ENCODE assay signal across 12 mouse cellular contexts in the genomic region with DNA sequence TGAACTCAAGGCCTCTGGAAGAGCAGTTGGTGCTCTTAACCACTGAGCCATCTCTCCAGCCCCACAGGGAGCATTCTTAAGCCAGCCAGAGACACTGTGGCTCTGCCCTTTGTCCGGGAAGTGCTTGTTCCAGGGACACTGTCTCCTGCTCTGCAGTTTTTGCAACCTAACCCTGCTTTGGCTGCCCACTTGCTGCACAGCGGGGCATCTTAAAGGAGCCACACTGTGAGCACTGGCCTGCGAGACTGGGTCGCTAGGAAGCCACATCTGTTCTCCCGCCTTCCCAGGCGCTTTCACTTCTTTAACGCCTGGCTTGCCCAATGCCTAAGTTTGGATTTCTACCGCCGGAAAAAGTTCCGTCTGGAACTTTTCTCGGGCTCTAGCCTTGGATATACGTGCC. TPM values are rescaled to one million over a fixed set of nuclear protein-coding genes. Genes with fewer than 3 reads are reported as not detected.
DNase-seq lines count a peak whose midpoint lies in the region; ATAC-seq lines count a peak whose summit lies in the region.
"Had no signal": no experiment of that assay in that cellular context is flagged by ENCODE, and none has a peak within 500 bp of the region (broad histone marks: within the 10 kb centered on the region; RNA-seq: fewer than 3 reads in every experiment).

No protein-coding gene starts in this region.

- H3K4me1 ChIP-seq in heart, embryonic 10.5 days = peaks cover 4% of the 10 kb centered on the region; the same call in 1 of the 2 replicates
- no peaks in the 10 kb centered on the region for H3K4me1 ChIP-seq in limb, embryonic 13.5 days

- H3K27me3 ChIP-seq in heart, embryonic 10.5 days (ENCODE audit: insufficient read depth, poor library complexity, severe bottlenecking) = no peaks in the 10 kb centered on the region
- no peaks in the 10 kb centered on the region for H3K27me3 ChIP-seq in limb, embryonic 13.5 days
- H3K27me3 ChIP-seq: lung, embryonic 15.5 days had no signal

- 18% methylated on average over 12 of the region's 12 CpGs for WGBS in heart, embryonic 10.5 days
- 22% methylated on average over 12 of the region's 12 CpGs for WGBS in limb, embryonic 13.5 days

- H3K36me3 ChIP-seq in heart, embryonic 10.5 days = no peaks in the 10 kb centered on the region
- H3K36me3 ChIP-seq in limb, embryonic 13.5 days = no peaks in the 10 kb centered on the region
- H3K36me3 ChIP-seq: lung, embryonic 15.5 days had no signal

- no peak overlapping the region for H3K9ac ChIP-seq in limb, embryonic 13.5 days
- H3K9ac ChIP-seq: lung, embryonic 15.5 days had no signal

- no peak for ATAC-seq in cerebellum, adult (ENCODE audit: insufficient number of reproducible peaks, low FRiP score, low TSS enrichment)
- no peak for ATAC-seq in limb, embryonic 13.5 days (ENCODE audit: low FRiP score, low read depth)
- ATAC-seq: midbrain, embryonic 16.5 days had no signal

- intact Hi-C loops in left cerebral cortex, postnatal 4 days (cut with DNase I) = no loop called here
- intact Hi-C loops in left cerebral cortex, postnatal 36 days (cut with DNase I) = no loop called here
- intact Hi-C loops in left cerebral cortex, postnatal 14 days (cut with DNase I) = no loop called here

- DNase-seq in cerebellum, adult 18-20 months = peak; percentile 31 to 37
- peak; percentile 70 for DNase-seq in heart, embryonic 10.5 days (ENCODE audit: low spot score)
- DNase-seq in heart, adult 18-20 months = no peak
- peak; percentile 12 for DNase-seq in left cerebral cortex, postnatal 4 days
- no peak for DNase-seq in left cerebral cortex, postnatal 36 days (ENCODE audit: low spot score in 2 of 2)
- no peak for DNase-seq in left cerebral cortex, postnatal 14 days (ENCODE audit: low spot score in 2 of 2)
- DNase-seq: adrenal gland, postnatal 10 days; thymus, postnatal 36 days had no signal

- peak overlapping the region; percentile 36 for H3K4me2 ChIP-seq in limb, embryonic 13.5 days (replicated peaks)
- H3K4me2 ChIP-seq: lung, embryonic 15.5 days had no signal

- no peak overlapping the region for H3K27ac ChIP-seq in heart, embryonic 10.5 days
- no peak overlapping the region for H3K27ac ChIP-seq in limb, embryonic 13.5 days
- H3K27ac ChIP-seq: lung, embryonic 15.5 days had no signal

- no peaks in the 10 kb centered on the region for H3K9me3 ChIP-seq in heart, embryonic 10.5 days
- H3K9me3 ChIP-seq in limb, embryonic 13.5 days = peaks cover 6% of the 10 kb centered on the region; the same call in 1 of the 2 replicates
- H3K9me3 ChIP-seq: lung, embryonic 15.5 days had no signal

- H3K4me3 ChIP-seq in heart, embryonic 10.5 days = peak overlapping the region; percentile 15; the same call in 1 of the 2 replicates
- H3K4me3 ChIP-seq in limb, embryonic 13.5 days = peak overlapping the region; percentile 8; the same call in 1 of the 2 replicates
- H3K4me3 ChIP-seq: lung, embryonic 15.5 days had no signal

RNA-seq across cellular contexts. Expression of gene Ywhae, which starts 17.1 kb away (rescaled TPM):
- polyA plus RNA-seq in heart, embryonic 10.5 days (2016; fragmentation: Nextera tagmentation; extraction: Ambion mirVana) = 870 and 941 TPM in 2 replicates
- total RNA-seq in heart, adult 18-20 months (2021) = 100 to 1,000 TPM; 547 to 552 TPM
- 1,000 to 10,000 TPM; 1,671 to 1,788 TPM for total RNA-seq in left cerebral cortex, postnatal 4 days (2021)
- total RNA-seq in left cerebral cortex, postnatal 36 days (2021) = 100 to 1,000 TPM; 954 to 971 TPM
- 920 and 928 TPM in 2 replicates for polyA plus RNA-seq in limb, embryonic 13.5 days (2015; fragmentation: Nextera tagmentation; extraction: Ambion mirVana)
- total RNA-seq in left cerebral cortex, postnatal 14 days (2021) = 1,000 to 10,000 TPM; 1,280 to 1,321 TPM

RNA-seq across cellular contexts. Expression of gene Crk, which starts 36.5 kb away (rescaled TPM):
- polyA plus RNA-seq in heart, embryonic 10.5 days (2016; fragmentation: Nextera tagmentation; extraction: Ambion mirVana) = 110 and 113 TPM in 2 replicates
- 10 to 100 TPM; 83.6 to 87.8 TPM for total RNA-seq in heart, adult 18-20 months (2021)
- total RNA-seq in left cerebral cortex, postnatal 4 days (2021) = 100 to 1,000 TPM; 118 to 119 TPM
- total RNA-seq in left cerebral cortex, postnatal 36 days (2021) = 100 to 1,000 TPM; 130 to 133 TPM
- 126 and 128 TPM in 2 replicates for polyA plus RNA-seq in limb, embryonic 13.5 days (2015; fragmentation: Nextera tagmentation; extraction: Ambion mirVana)
- 100 to 1,000 TPM; 119 to 132 TPM for total RNA-seq in left cerebral cortex, postnatal 14 days (2021)

Comparison
In these comparisons a context has a peak if more than half of its experiments do, and no peak if none do; other contexts are left out.
1. DNase-seq: peak in cerebellum, adult 18-20 months (2 of 2), heart, embryonic 10.5 days (single experiment) and left cerebral cortex, postnatal 4 days (single experiment); none in heart, adult 18-20 months (0 of 2), left cerebral cortex, postnatal 36 days (0 of 2) and left cerebral cortex, postnatal 14 days (0 of 2).